Comparison of ENCODE assay signal across 8 mouse cellular contexts in the genomic region with DNA sequence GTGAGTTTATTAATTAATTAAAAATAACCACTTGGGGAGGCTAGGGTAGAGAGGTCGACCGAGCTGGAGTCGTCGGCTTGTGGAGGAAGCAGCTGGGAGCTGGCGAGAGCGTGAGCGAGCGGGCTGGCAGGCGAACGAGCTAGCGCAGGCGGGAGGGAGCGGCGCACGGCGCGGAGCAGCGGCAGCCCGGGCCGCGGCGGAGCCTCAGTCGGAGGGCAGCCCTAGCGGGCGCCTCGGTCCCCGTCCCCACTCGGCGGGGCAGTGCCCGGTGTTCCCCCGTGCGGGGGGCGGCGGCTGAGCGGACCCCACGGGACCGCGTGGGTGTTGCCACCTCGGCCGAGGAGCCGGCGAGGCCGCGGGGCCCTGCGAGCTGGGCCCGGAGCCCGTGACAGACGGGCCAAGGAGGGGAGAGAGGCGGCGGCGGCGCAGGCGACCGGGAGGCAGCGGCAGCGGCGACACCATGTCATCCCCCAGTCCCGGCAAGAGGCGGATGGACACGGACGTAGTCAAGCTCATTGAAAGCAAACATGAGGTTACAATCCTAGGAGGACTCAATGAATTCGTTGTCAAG.
DNase-seq lines count a peak whose midpoint lies in the region; ATAC-seq and TF ChIP-seq lines count a peak whose summit lies in the region.
"Not testable (repeated sequence)": the region's sequence is repeated elsewhere in the genome, so short reads cannot be mapped to it uniquely, and the experiment has no call there.

No protein-coding gene starts in this region.

- not testable (repeated sequence) for H3K4me1 ChIP-seq in embryonic facial prominence, embryonic 11.5 days (ENCODE audit: control insufficient read depth, insufficient read depth, low read length); hindbrain, postnatal 0 days (ENCODE audit: insufficient read depth, low read length); neural tube, embryonic 14.5 days (ENCODE audit: control insufficient read depth, insufficient read depth, low read length); thymus, adult 2 months (replicated peaks; ENCODE audit: control insufficient read depth, insufficient read depth, low read length)

- peak overlapping the region; percentile 46 for H3K4me2 ChIP-seq in embryonic facial prominence, embryonic 11.5 days (ENCODE audit: low read depth, low read length)
- peak overlapping the region; percentile 50 for H3K4me2 ChIP-seq in hindbrain, postnatal 0 days (ENCODE audit: low read depth, low read length)
- H3K4me2 ChIP-seq in neural tube, embryonic 14.5 days (ENCODE audit: low read depth, low read length): peak overlapping the region; percentile 46

- not testable (repeated sequence) for H3K27ac ChIP-seq in embryonic facial prominence, embryonic 11.5 days (replicated peaks; ENCODE audit: low read depth, low read length); thymus, adult 2 months (ENCODE audit: control insufficient read depth, insufficient read depth, low read length)
- H3K27ac ChIP-seq in hindbrain, postnatal 0 days: peak overlapping the region; percentile 74
- H3K27ac ChIP-seq in neural tube, embryonic 14.5 days (ENCODE audit: low read depth, low read length): peak overlapping the region; percentile 48; the same call in 1 of the 2 replicates

- H3K9ac ChIP-seq in embryonic facial prominence, embryonic 11.5 days (replicated peaks; ENCODE audit: low read length): peak overlapping the region; percentile 53
- H3K9ac ChIP-seq in hindbrain, postnatal 0 days (replicated peaks; ENCODE audit: low read length): peak overlapping the region; percentile 54
- H3K9ac ChIP-seq in neural tube, embryonic 14.5 days (replicated peaks; ENCODE audit: low read depth, low read length): peak overlapping the region; percentile 58; the same call in 1 of the 2 replicates

- not testable (repeated sequence) for H3K9me3 ChIP-seq in embryonic facial prominence, embryonic 11.5 days (replicated peaks; ENCODE audit: control insufficient read depth, low read length); hindbrain, postnatal 0 days (ENCODE audit: low read length); neural tube, embryonic 14.5 days (ENCODE audit: control insufficient read depth, low read length)

- peak; percentile 94 for ATAC-seq in embryonic facial prominence, embryonic 11.5 days (replicated peaks; ENCODE audit: insufficient number of reproducible peaks, low FRiP score, low TSS enrichment, low read depth)
- ATAC-seq in granulocyte monocyte progenitor cell, adult 5-6 weeks (replicated peaks; ENCODE audit: poor library complexity, severe bottlenecking): peak; percentile 92
- peak; percentile 95 for ATAC-seq in hindbrain, postnatal 0 days
- peak; percentile 95 for ATAC-seq in neural tube, embryonic 14.5 days (ENCODE audit: low read depth)

- DNase-seq in adrenal gland, postnatal 25 days: peak; percentile 25
- DNase-seq in embryonic facial prominence, embryonic 11.5 days (ENCODE audit: low spot score): peak; percentile 46
- peak; percentile 67 for DNase-seq in hindbrain, postnatal 0 days (ENCODE audit: low spot score)
- peak; percentile 36 to 52 for DNase-seq in layer of hippocampus, postnatal 36 days
- DNase-seq in lung, adult 18-20 months: peak; percentile 4 to 10
- DNase-seq in thymus, adult 2 months: not testable (repeated sequence)

- WGBS in embryonic facial prominence, embryonic 11.5 days: under 1% methylated on average over 46 of the region's 62 CpGs
- under 1% methylated on average over 38 of the region's 62 CpGs for WGBS in hindbrain, postnatal 0 days
- whole genome bisulfite sequencing in neural tube, embryonic 14.5 days: under 1% methylated on average over 36 of the region's 62 CpGs
- WGBS in thymus, adult 2 months: 3% methylated on average over 50 of the region's 62 CpGs

- not testable (repeated sequence) for TF ChIP-seq CTCF in hindbrain, postnatal 0 days (IDR thresholded peaks at IDR 0.05; ENCODE audit: low read depth); thymus, adult 2 months (IDR thresholded peaks at IDR 0.05; ENCODE audit: borderline replicate concordance, control insufficient read depth, extremely low read depth, insufficient read depth, low read length, poor library complexity)

- H3K27me3 ChIP-seq in embryonic facial prominence, embryonic 11.5 days (ENCODE audit: control insufficient read depth, insufficient read depth, low read length); hindbrain, postnatal 0 days (ENCODE audit: insufficient read depth, low read length); neural tube, embryonic 14.5 days (ENCODE audit: control insufficient read depth, insufficient read depth, low read length); thymus, adult 2 months (ENCODE audit: control insufficient read depth, insufficient read depth, low read length): not testable (repeated sequence)

- not testable (repeated sequence) for TF ChIP-seq POLR2A in thymus, adult 2 months (IDR thresholded peaks at IDR 0.05; ENCODE audit: control insufficient read depth, extremely low read depth, insufficient read depth, low read length, poor library complexity)

- peak overlapping the region; percentile 35 for H3K4me3 ChIP-seq in embryonic facial prominence, embryonic 11.5 days (ENCODE audit: low read depth, low read length)
- peak overlapping the region; percentile 40 for H3K4me3 ChIP-seq in hindbrain, postnatal 0 days (ENCODE audit: low read length)
- H3K4me3 ChIP-seq in neural tube, embryonic 14.5 days (ENCODE audit: low read depth, low read length): peak overlapping the region; percentile 34
- peak overlapping the region; percentile 28; the same call in 1 of the 2 replicates for H3K4me3 ChIP-seq in thymus, adult 2 months (ENCODE audit: control insufficient read depth, insufficient read depth, low read length)

- not testable (repeated sequence) for H3K36me3 ChIP-seq in embryonic facial prominence, embryonic 11.5 days (replicated peaks; ENCODE audit: control insufficient read depth, insufficient read depth, low read depth, low read length); hindbrain, postnatal 0 days (ENCODE audit: insufficient read depth, low read length); neural tube, embryonic 14.5 days (ENCODE audit: control insufficient read depth, insufficient read depth, low read length); thymus, adult 2 months (ENCODE audit: control insufficient read depth, insufficient read depth, low read length)
